Mouse (Mus musculus) myocyte (in vitro differentiated cells): ENCODE data around the gene Rhobtb3.

Experiments used
- MAX ChIP-seq: IDR thresholded peaks from one replicate; pipeline ENCODE4 v1.6.1; 2011; ENCODE audit warnings: low read depth, mild to moderate bottlenecking, control low read depth
- MYOD1 ChIP-seq, 3 experiments: IDR thresholded peaks; one replicate each; pipeline ENCODE4 v1.6.1; 2011; ENCODE audit warnings: control low read depth in 2 of 3, low read depth in 2 of 3, mild to moderate bottlenecking in 2 of 3, moderate library complexity in 1 of 3; ENCODE audit not compliant: insufficient read length in 2 of 3, control insufficient read depth in 1 of 3
- MYOG ChIP-seq, 3 experiments: IDR thresholded peaks; one replicate each; pipeline ENCODE4 v1.6.1; 2011; ENCODE audit warnings: control low read depth in 2 of 3, low read depth in 2 of 3, mild to moderate bottlenecking in 2 of 3; ENCODE audit not compliant: insufficient read length in 2 of 3, control insufficient read depth in 1 of 3, insufficient read depth in 1 of 3
- POLR2A ChIP-seq: IDR thresholded peaks from one replicate; pipeline ENCODE4 v1.6.1; 2011; ENCODE audit warnings: low read depth, mild to moderate bottlenecking, control low read depth, moderate library complexity; ENCODE audit not compliant: insufficient read length
- POLR2AphosphoS2 ChIP-seq: IDR thresholded peaks from one replicate; pipeline ENCODE4 v1.6.1; 2011; ENCODE audit warnings: low read depth, control low read depth; ENCODE audit not compliant: insufficient read length
- REST ChIP-seq: IDR thresholded peaks from one replicate; pipeline ENCODE4 v1.6.1; 2011; ENCODE audit warnings: mild to moderate bottlenecking, control low read depth, moderate library complexity; ENCODE audit not compliant: insufficient read depth, insufficient read length
- USF1 ChIP-seq: IDR thresholded peaks from one replicate; pipeline ENCODE4 v1.6.1; 2011; ENCODE audit warnings: low read depth, mild to moderate bottlenecking, control low read depth, moderate library complexity

GRCm38 (mm10) chr13:75930660-75931059 lies 13.1 kb downstream of the Rhobtb3 start:
- TF ChIP-seq USF1 = no peak
- TF ChIP-seq POLR2A = no peak
- no peak for TF ChIP-seq MYOG (IDR thresholded peaks at IDR 0.05; ENCODE audit: control insufficient read depth in 1 of 3, insufficient read depth in 1 of 3, insufficient read length in 2 of 3, low read depth in 2 of 3)
- no peak for TF ChIP-seq POLR2AphosphoS2
- no peak for TF ChIP-seq MAX
- no peak for TF ChIP-seq MYOD1 (IDR thresholded peaks at IDR 0.05; ENCODE audit: control insufficient read depth in 1 of 3, insufficient read length in 2 of 3, low read depth in 2 of 3)
- TF ChIP-seq REST = no peak
